Mouse (Mus musculus) neural tube, embryonic 15.5 days (tissue): ENCODE data around the gene Klhl32. TPM values are rescaled to one million over a fixed set of nuclear protein-coding genes. Genes with fewer than 3 reads are reported as not detected.
A peak's percentile ranks its signal among the peaks of the same experiment; 100 is the strongest.
"Not testable (repeated sequence)": the region's sequence is repeated elsewhere in the genome, so short reads cannot be mapped to it uniquely, and the experiment has no call there.

Experiments used
- ATAC-seq: fragments of 200-750 bp; cut with Nextera tagmentation; 2 replicates; pipeline ENCODE4 v1.8.0; 2017; ENCODE audit warnings: mild to moderate bottlenecking, moderate TSS enrichment, moderate library complexity; ENCODE audit not compliant: low FRiP score
- H3K27ac ChIP-seq: fragments of 300-500 bp; sonication (generic); replicated peaks from 2 replicates; pipeline ENCODE4 v1.5.1; 2015; ENCODE audit warnings: mild to moderate bottlenecking, inconsistent platforms
- H3K27me3 ChIP-seq: fragments of 300-500 bp; sonication (generic); replicated peaks from 2 replicates; pipeline ENCODE4 v1.6.1; 2015; ENCODE audit warnings: inconsistent platforms
- H3K36me3 ChIP-seq: fragments of 300-500 bp; sonication (generic); 2 replicates; pipeline ENCODE4 v1.6.1; 2015; ENCODE audit warnings: inconsistent platforms
- H3K4me1 ChIP-seq: fragments of 300-500 bp; sonication (generic); 2 replicates; pipeline ENCODE4 v1.6.1; 2015; ENCODE audit warnings: inconsistent platforms
- H3K4me2 ChIP-seq: fragments of 300-500 bp; sonication (generic); 2 replicates; pipeline ENCODE4 v1.6.1; 2015; ENCODE audit warnings: inconsistent platforms, mild to moderate bottlenecking, moderate library complexity
- H3K4me3 ChIP-seq: fragments of 300-500 bp; sonication (generic); replicated peaks from 2 replicates; pipeline ENCODE4 v1.5.1; 2015; ENCODE audit warnings: mild to moderate bottlenecking, inconsistent platforms
- H3K9ac ChIP-seq: fragments of 300-500 bp; sonication (generic); replicated peaks from 2 replicates; pipeline ENCODE4 v1.6.1; 2015; ENCODE audit warnings: mild to moderate bottlenecking, inconsistent platforms
- H3K9me3 ChIP-seq: fragments of 300-500 bp; sonication (generic); replicated peaks from 2 replicates; pipeline ENCODE4 v1.6.1; 2016; ENCODE audit warnings: inconsistent platforms
- WGBS: fragments of 180-500 bp; shearing (Covaris S2); methylation state at CpG from one replicate; pipeline ENCODE4 v1.1.7; 2015; ENCODE audit warnings: mixed read lengths; 5-methylcytosine and 5-hydroxymethylcytosine counted together
- polyA plus RNA-seq: library from polyadenylated mRNA; unstranded; fragments of >200 nt; fragmentation: Nextera tagmentation; extraction: Ambion mirVana; gene quantifications from 2 replicates; pipeline ENCODE4 v1.2.1, GENCODE M21; 2015

Gene Klhl32
- polyA plus RNA-seq, 1 experiment from 2014 or later = 36.0 TPM

GRCm38 (mm10) chr4:24720834-24721233 is 130.1 kb downstream of the Klhl32 start:
- Histone ChIP-seq H3K9me3 (no peaks in the 10 kb centered on the region), H3K9ac (no peak overlapping the region), H3K27me3 (no peaks in the 10 kb centered on the region), H3K4me3 (no peak overlapping the region), H3K36me3 (no peaks in the 10 kb centered on the region), H3K4me1 (no peaks in the 10 kb centered on the region), H3K27ac (no peak overlapping the region), H3K4me2 (no peak overlapping the region)
- 33% methylated on average over 3 of the region's 3 CpGs for WGBS
- ATAC-seq = peak; percentile 73; the same call in 1 of the 2 replicates

- H3K4me2 ChIP-seq = no peak overlapping the region
- ATAC-seq = no peak
- no peaks in the 10 kb centered on the region for H3K36me3 ChIP-seq
- H3K27ac ChIP-seq = no peak overlapping the region
- 50% methylated on average over 4 of the region's 4 CpGs for WGBS
- no peak overlapping the region for H3K9ac ChIP-seq
- no peak overlapping the region for H3K4me3 ChIP-seq
- H3K9me3 ChIP-seq = no peaks in the 10 kb centered on the region
- H3K27me3 ChIP-seq = no peaks in the 10 kb centered on the region
- no peaks in the 10 kb centered on the region for H3K4me1 ChIP-seq
Observed at GRCm38 (mm10) chr4:24715559-24715958, 135.4 kb downstream of the Klhl32 start.

- Histone ChIP-seq H3K27me3 (no peaks in the 10 kb centered on the region), H3K27ac (no peak overlapping the region), H3K9me3 (no peaks in the 10 kb centered on the region), H3K36me3 (no peaks in the 10 kb centered on the region), H3K4me2 (no peak overlapping the region), H3K4me3 (no peak overlapping the region), H3K4me1 (no peaks in the 10 kb centered on the region), H3K9ac (no peak overlapping the region)
- ATAC-seq = peak; percentile 35; the same call in 1 of the 2 replicates
- WGBS = 68% methylated on average over 10 of the region's 10 CpGs
Observed at GRCm38 (mm10) chr4:24714367-24714766, 136.6 kb downstream of the Klhl32 start.

GRCm38 (mm10) chr4:24698528-24699117 is 152.3 kb downstream of the Klhl32 start:
- Histone ChIP-seq H3K4me1 (no peaks in the 10 kb centered on the region), H3K9me3 (no peaks in the 10 kb centered on the region), H3K9ac (no peak overlapping the region), H3K27ac (no peak overlapping the region), H3K27me3 (no peaks in the 10 kb centered on the region), H3K4me3 (no peak overlapping the region), H3K4me2 (peak overlapping the region; percentile 28; the same call in 1 of the 2 replicates), H3K36me3 (no peaks in the 10 kb centered on the region)
- peak; percentile 47; the same call in 1 of the 2 replicates for ATAC-seq
- 54% methylated on average over 7 of the region's 7 CpGs for WGBS

GRCm38 (mm10) chr4:24680080-24680479 is 170.8 kb downstream of the Klhl32 start:
- Histone ChIP-seq H3K9ac (no peak overlapping the region), H3K4me3 (no peak overlapping the region), H3K4me1 (no peaks in the 10 kb centered on the region), H3K36me3 (no peaks in the 10 kb centered on the region), H3K27me3 (no peaks in the 10 kb centered on the region), H3K27ac (no peak overlapping the region), H3K4me2 (no peak overlapping the region), H3K9me3 (no peaks in the 10 kb centered on the region)
- ATAC-seq = no peak
- 58% methylated on average over 2 of the region's 2 CpGs for WGBS

GRCm38 (mm10) chr4:24670007-24670406 is 180.9 kb downstream of the Klhl32 start:
- WGBS = 86% methylated on average over 10 of the region's 10 CpGs
- Histone ChIP-seq H3K27me3 (no peaks in the 10 kb centered on the region), H3K4me2 (no peak overlapping the region), H3K27ac (no peak overlapping the region), H3K9me3 (no peaks in the 10 kb centered on the region), H3K4me1 (no peaks in the 10 kb centered on the region), H3K36me3 (no peaks in the 10 kb centered on the region), H3K4me3 (no peak overlapping the region), H3K9ac (no peak overlapping the region)
- no peak for ATAC-seq

- H3K27ac ChIP-seq = no peak overlapping the region
- no peaks in the 10 kb centered on the region for H3K36me3 ChIP-seq
- H3K4me1 ChIP-seq = no peaks in the 10 kb centered on the region
- H3K4me3 ChIP-seq = no peak overlapping the region
- no peak overlapping the region for H3K9ac ChIP-seq
- no peaks in the 10 kb centered on the region for H3K9me3 ChIP-seq
- ATAC-seq = peak; percentile 35; the same call in 1 of the 2 replicates
- H3K4me2 ChIP-seq = no peak overlapping the region
- H3K27me3 ChIP-seq = no peaks in the 10 kb centered on the region
- WGBS = 50% methylated on average over 6 of the region's 6 CpGs
Observed at GRCm38 (mm10) chr4:24659218-24659617, 191.7 kb downstream of the Klhl32 start.

- not testable (repeated sequence) for H3K27me3 ChIP-seq, H3K4me3 ChIP-seq, H3K9ac ChIP-seq, H3K9me3 ChIP-seq, H3K27ac ChIP-seq, ATAC-seq, H3K4me1 ChIP-seq, H3K4me2 ChIP-seq, H3K36me3 ChIP-seq
- WGBS = 98% methylated on average over 7 of the region's 8 CpGs
Observed at GRCm38 (mm10) chr4:24644735-24645134, 206.2 kb downstream of the Klhl32 start.

- Histone ChIP-seq H3K27ac (no peak overlapping the region), H3K36me3 (no peaks in the 10 kb centered on the region), H3K27me3 (no peaks in the 10 kb centered on the region), H3K9me3 (no peaks in the 10 kb centered on the region), H3K4me3 (no peak overlapping the region), H3K9ac (no peak overlapping the region), H3K4me2 (no peak overlapping the region), H3K4me1 (no peaks in the 10 kb centered on the region)
- WGBS = 78% methylated on average over 2 of the region's 2 CpGs
- no peak for ATAC-seq
Observed at GRCm38 (mm10) chr4:24642306-24642705, 208.6 kb downstream of the Klhl32 start.

- Histone ChIP-seq H3K9ac (no peak overlapping the region), H3K4me3 (no peak overlapping the region), H3K36me3 (no peaks in the 10 kb centered on the region), H3K27me3 (no peaks in the 10 kb centered on the region), H3K9me3 (no peaks in the 10 kb centered on the region), H3K4me1 (peaks cover 4% of the 10 kb centered on the region; the same call in 1 of the 2 replicates), H3K4me2 (no peak overlapping the region), H3K27ac (no peak overlapping the region)
- ATAC-seq = peak; percentile 60
- WGBS = 61% methylated on average over 9 of the region's 9 CpGs
Observed at GRCm38 (mm10) chr4:24631177-24631911, 219.6 kb downstream of the Klhl32 start.

GRCm38 (mm10) chr4:24630430-24630829 is 220.5 kb downstream of the Klhl32 start:
- no peak for ATAC-seq
- Histone ChIP-seq H3K4me1 (peaks cover 4% of the 10 kb centered on the region; the same call in 1 of the 2 replicates), H3K9me3 (no peaks in the 10 kb centered on the region), H3K27ac (no peak overlapping the region), H3K4me2 (no peak overlapping the region), H3K4me3 (no peak overlapping the region), H3K9ac (no peak overlapping the region), H3K27me3 (no peaks in the 10 kb centered on the region), H3K36me3 (no peaks in the 10 kb centered on the region)
- 78% methylated on average over 2 of the region's 2 CpGs for WGBS

GRCm38 (mm10) chr4:24627871-24628270 is 223.1 kb downstream of the Klhl32 start:
- Histone ChIP-seq H3K36me3 (no peaks in the 10 kb centered on the region; the same call in 1 of the 2 replicates), H3K9ac (no peak overlapping the region), H3K4me2 (no peak overlapping the region), H3K9me3 (no peaks in the 10 kb centered on the region), H3K4me3 (no peak overlapping the region), H3K4me1 (peaks cover 4% of the 10 kb centered on the region; the same call in 1 of the 2 replicates), H3K27me3 (no peaks in the 10 kb centered on the region), H3K27ac (no peak overlapping the region)
- ATAC-seq = no peak
- WGBS = 69% methylated on average over 1 of the region's 1 CpGs
